Mouse (Mus musculus): ENCODE data around the gene Ttyh2.

Gene Ttyh2

DNA sequence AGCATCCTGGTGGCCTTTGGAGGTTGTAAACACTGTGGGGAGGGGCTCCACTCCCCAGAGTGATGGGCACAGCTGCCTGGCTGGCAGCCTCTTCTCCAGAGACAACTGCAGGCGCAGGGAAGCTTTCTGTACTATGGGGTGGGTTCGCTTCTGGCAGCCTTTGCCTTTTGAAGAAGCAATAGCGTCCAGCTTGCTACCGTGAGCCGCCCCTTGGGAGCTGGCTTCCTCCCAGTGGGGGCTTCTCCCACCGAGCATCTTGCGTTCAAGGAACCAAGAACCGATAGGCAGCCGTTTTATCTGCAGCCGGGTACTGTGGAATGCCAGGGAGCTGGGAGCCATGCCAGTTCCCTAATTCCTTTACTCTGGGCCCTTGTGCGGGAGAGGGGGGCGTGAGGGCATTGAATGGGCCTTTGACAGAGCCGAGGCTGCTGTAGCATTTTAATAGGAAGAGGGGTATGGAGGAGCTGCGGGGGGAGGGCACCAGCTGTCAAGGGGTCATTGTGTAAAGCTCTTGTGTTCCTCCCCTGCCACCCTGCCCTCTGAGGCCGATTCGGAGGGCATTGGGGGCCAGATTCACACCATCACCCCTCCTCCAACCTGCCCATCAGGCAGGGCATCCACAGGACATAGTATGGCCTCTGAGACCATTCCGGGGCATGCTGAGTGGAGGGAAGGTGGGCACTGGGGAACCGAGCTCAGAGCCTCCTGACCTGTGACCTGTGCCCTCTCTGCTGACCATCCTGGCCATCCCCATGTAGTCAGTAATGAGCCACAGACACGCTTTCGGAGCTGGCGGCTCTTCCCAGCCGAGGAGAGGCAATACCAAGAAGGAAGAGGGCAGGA is 29.1 kb downstream of the Ttyh2 start:
- no peak for DNase-seq (ENCODE audit: low spot score in 2 of 2)

DNA sequence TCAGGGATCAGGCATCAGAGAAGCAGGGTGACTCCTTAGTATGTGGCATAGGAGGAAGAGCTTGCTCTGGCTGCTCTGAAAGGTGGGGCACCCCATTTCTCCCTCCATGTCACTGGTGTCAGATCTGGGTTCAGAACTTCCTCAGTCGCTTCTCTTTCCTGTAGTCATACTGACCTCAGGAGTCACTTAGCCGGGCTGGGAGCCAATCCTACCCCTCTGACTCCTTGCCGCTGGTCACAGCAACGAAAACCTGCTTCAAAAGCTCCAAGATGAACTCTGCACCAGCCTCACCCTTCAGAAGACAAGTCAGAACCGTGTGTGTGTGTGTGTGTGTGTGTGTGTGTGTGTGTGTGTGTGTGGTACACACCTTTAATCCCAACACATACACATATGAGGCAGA is 31.1 kb downstream of the Ttyh2 start:
- no peak for DNase-seq (ENCODE audit: low spot score in 2 of 2)

DNA sequence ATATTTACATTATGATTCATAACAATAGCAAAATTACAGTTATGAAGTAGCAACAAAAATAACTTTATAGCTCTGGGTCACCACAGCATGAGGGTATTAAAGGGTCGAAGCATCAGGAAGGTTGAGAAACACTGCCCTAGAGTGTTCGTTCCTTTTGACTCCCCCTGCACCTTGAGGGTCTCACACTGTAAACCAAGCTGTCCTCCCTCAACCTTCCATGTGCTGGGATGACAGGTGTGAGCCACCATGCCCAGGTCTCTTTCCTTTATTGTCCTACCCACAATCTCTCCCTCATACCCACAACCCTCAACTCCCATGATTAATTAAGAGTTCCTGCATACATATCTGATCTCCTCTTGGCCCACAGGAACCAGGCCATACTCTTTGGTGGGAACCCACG is 36.2 kb downstream of the Ttyh2 start:
- DNase-seq (ENCODE audit: low spot score in 2 of 2): no peak

DNA sequence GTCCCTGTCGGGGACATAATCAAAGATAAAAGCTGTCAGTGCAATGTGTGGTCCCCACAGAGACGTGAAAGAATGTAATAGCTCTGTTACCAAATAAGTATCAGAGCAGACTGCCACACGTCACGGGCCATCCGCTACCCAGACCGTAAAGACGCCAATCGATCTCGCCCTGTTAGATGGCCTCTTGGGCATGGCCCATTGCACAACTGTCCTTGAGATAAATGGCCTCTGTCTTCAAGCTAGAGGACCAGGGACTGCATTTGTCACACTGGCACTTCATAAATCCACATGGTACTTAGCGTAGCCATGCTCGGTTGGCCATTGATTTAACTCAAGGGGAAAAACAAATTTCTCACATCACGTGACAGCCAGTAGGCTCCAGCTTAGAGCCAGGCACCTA is 36.6 kb downstream of the Ttyh2 start:
- no peak for DNase-seq (ENCODE audit: low spot score in 2 of 2)

DNA sequence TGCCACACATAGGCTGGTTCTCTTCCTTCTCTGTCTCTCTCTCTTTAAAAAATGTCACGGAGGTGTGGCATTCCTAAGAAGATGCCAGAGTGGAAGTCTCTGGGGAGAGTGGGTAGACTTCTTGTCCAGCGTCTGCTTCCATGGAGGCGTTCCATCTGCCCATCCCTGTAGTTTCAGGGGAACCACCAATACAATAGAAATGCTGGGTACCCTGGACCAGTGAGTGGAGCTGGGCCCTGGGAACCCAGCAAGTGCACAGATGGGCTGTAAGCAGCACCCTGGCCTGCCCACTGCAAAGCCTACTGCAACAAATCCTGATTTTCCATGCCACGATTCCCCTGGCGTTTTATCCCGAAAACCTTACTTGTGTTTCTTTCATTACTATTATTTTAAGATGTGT is 39.3 kb downstream of the Ttyh2 start:
- no peak for DNase-seq (ENCODE audit: low spot score in 2 of 2)

DNA sequence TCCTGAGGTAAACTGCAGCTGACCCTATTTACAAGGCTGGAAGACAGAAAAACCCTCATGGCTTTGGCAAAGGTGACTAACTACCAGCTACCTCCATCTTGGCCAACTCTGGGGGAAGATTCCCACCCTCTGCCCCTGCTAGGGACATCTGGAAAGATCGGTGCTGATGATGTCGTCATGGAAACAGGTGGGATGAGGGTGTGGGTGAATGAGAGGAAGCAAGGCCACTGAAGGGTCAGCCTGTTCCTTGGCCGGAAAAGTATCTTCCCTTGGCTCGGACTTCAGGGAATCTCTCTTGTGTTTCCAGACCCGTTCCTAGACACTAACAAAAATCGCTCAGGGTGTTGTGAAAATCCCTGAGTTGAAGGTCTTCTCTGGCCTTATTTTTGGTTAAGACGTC is 40.3 kb downstream of the Ttyh2 start:
- no peak for DNase-seq (ENCODE audit: low spot score in 2 of 2)

DNA sequence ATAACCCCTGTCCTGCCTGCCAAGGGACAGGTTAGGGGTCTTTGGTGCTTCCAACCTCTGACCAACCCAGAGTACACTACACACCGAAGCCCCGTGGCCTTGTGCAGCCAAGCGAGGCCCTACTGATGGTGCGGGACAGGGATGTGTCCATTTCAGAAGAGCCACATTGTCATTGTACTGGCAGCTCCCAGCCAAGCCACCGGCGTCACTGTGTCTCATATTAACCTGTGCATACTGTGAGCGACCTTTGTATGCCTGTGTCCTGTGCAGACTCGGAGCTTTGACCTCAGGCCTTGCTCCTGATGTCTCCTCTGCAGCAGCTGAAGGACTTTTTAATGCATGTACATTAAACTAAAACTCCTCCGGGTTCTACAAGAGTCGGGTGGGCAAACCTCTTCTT is 45.3 kb downstream of the Ttyh2 start:
- no peak for DNase-seq (ENCODE audit: low spot score in 2 of 2)

DNA sequence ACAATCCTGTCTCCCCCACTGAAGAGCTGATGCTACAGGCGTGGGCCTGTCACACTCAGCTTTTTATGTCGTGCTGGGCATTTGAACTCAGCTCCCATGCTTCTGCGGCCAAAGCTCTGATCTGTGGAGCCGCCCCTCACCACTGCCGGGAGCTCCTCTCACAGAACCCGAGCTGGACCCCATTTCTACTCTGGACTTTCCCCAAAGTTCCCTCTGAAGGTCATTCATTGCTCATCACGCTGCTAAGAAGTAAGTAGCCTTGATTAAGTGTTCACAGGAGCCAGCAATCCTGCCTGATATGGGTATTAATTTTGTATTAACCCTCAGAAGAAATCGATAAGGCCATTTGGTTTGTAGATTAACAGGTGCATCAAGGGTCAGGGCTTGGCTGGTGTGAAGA is 47.2 kb downstream of the Ttyh2 start:
- DNase-seq (ENCODE audit: low spot score in 2 of 2): no peak

DNA sequence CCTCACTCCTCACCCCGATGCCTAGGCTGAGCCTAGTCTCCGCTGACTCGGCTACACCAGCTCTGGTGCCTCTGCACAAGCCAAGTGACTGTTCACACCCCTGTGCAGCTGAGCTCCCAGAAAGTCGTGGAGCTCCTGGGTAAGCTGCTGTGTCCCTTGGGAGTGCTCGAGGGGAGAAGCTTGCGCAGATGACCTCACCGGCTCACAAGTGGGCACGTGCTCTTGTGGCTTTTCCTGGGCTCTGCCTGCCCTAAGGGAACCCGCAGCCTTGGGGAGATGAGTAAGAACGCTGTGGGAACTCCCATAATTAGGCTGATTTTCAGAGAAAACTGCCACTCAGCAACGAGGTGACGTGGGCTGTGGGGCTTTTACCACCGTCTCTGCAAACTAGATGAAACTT is 47.8 kb downstream of the Ttyh2 start:
- DNase-seq (ENCODE audit: low spot score in 2 of 2): no peak

DNA sequence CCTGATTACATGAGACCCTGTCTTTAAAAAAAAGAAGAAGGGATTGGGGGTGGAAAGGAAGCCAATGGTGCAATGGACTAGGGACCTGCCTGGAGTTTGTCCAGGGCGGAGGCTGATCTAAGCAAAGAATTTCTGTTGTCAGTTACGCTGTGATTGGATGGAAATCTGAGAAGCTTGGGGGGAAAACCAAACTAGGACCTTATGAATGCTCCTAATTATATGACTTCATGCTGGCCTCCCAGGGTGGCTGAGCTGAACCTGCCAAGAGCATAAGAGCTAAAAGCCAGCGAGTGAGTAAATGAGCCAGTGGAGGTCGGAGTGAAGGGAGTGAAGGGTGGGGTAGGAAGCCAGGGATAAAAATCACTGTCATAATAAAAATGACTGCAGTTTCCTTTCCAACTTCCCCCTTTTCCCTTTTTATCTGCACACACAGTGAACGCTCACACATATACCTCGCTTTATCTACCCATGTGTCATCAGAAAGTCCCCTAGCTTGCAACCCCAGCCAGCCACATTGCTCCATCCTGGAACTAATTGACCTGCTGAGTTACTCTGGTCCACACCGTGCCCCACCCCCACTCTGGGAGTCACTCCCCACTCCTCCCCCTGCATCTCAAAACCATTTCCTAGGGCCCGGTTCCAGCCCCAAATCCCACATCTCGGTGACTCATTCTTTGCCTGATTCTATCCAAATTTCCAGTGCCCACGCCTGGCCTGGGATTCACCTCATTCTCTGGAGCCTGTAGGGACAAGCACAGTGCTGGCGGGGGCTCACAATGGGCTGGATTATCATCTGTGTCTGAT is 49.8 kb downstream of the Ttyh2 start:
- DNase-seq (ENCODE audit: low spot score in 2 of 2): peak in 1 of 2 experiments; percentile 63

DNA sequence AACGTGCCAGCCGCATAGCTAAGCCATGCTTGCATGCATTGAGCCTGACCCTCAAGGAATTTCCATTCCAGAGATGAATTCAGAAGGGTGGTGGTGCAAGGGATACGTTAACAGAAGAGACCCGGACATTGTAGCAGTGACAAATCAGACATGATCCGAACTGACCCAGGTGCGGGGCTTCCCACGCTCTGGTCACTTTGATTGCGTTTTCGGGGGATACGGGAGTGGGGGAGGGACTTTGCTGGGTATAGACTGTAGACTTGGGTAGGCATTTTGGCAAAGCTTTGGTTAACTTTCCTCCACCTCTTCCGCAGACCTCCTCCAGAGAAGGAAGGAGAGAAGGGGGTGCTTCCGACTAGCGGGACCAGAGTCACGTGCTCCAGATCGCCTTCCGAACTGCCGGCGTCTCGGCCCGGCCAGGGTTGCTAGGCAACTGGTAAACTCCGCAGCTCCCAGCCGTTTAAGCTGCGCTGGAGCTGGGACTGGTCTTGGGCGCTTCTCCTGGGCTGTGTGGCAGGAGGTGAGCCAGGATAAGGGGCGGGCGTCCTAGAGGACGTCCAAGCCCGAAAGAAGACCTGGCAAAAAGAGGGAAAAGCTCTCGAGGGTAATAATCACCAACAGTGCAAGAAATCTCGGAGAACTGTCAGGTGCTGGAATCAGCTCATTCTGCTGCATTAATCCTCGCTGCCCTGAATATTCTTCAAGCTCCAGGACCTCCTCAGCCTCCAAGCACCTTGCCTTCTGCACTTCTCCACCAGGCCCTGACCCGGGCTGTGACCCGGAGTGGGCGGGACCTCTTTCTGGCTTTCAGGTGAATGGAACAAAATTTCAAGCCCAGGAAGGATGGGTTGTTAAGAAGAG is 52.0 kb downstream of the Ttyh2 start, which contains the start of gene Dnaic2:
Gene Dnaic2, plus strand, starts transcription at position 444 of the 861 bp plus-strand sequence.
- DNase-seq (ENCODE audit: low spot score in 2 of 2): peak; percentile 22 to 56

DNA sequence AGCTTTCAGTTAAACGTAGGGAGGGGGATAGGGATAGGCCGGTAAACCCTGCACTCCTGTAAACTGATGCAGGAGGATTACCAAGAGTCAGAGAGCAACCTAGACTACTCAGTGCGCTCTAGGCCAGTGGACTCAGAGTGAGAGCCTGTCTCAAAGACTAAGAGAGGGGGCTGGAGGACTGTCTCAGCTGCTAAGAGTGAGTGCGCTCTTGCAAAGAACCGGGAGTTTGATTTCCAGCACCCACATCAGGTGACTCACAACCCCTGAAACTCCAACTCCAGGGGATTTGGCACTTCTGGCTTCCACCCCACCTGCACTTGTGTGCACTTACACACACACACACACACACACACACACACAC is 52.6 kb downstream of the Ttyh2 start:
- no peak for DNase-seq (ENCODE audit: low spot score in 2 of 2)

DNA sequence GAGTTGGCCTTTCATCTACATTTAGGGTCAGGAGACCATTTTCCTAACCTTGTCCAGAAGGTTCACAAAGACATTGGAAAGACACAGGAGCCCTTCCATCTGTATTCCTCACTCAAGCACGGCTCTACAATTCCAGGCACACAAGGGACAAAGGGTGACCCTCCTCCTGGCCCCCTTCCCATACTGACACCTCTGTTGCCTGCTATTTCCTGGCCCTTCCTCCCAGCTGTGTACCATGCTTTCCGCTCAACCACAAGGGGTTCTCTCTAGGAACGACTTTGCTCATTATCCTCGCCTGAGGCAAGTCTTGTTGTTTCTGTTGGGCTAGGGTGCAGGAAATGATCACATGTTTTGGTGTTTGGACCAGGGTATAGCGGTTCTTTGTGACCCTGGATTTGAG is 53.1 kb downstream of the Ttyh2 start:
- DNase-seq (ENCODE audit: low spot score in 2 of 2): no peak

DNA sequence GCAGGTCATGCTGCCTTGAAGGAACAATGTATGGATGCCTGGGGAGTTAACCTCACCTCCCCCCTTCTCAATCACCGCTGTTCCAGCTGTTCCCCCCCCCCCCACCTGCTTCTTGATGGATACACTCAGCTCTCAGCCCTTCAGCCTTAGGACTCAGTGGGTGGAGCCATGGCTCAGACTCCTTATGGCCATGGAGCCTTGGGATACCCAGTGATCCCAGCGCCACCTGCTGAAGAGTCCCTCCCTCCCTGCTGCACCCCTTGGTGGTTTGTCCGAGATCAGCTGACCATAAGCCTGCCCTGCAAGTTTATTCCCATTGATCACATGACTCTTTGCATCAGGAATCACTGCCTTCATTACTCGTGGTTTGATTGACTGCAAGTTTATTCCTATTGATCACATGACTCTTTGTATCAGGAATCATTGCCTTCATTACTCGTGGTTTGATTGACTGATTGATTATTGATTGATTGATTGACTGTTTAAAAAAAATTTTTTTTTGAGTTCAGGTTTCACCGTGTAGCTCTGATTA is 54.7 kb downstream of the Ttyh2 start:
- no peak for DNase-seq (ENCODE audit: low spot score in 2 of 2)

DNA sequence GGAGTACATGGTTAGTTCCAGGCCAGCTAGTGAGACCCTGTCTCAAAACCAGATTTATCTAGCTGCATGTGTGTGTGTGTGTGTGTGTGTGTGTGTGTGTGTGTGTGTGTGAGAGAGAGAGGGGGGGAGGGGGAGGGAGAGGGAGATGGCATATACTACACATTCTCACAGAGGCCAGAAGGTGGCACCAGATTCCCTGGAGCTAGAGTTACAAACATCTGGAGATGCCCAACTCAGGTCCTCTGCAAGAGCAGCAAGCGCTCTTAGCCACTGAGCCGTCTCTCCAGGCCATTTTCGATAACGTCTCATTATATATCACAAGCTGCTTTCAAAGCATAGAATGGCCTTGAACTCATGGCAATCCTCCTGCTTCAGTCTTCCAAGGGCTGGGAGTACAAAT is 56.5 kb downstream of the Ttyh2 start:
- no peak for DNase-seq (ENCODE audit: low spot score in 2 of 2)

DNA sequence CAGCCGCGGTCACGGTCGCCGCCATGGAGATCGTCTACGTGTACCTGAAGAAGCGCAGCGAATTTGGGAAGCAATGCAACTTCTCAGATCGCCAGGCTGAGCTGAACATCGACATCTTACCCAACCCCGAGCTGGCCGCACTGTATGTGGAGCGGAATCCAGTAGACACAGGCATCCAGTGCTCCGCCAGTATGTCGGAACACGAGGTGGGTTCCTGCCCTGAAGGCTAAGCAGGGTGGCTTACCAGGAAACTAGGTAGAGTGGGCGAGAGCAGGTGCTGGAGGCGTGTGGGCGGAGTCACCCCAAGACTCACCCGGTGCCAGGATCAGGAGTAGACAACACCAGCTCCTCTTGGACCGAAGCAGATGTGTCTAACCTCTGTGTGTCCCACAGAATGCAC is 57.7 kb downstream of the Ttyh2 start:
- DNase-seq (ENCODE audit: low spot score in 2 of 2): no peak

DNA sequence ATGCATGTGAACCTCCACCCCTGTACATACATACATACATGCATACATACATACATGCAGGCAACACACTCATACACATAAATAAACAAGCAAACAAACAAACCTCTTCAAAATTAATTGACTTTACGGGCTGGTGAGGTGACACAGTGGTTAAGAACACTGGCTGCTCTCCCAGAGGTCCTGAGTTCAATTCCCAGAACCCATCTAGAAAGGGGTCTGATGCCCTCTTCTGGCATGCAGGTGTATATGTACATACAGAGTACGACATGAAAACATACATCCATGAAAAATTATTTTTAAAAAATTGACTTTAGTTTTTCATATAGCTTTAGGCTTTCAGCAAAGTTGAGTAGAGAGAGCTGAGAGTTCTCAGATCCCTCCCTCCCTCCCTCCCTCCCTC is 60.9 kb downstream of the Ttyh2 start:
- no peak for DNase-seq (ENCODE audit: low spot score in 2 of 2)

DNA sequence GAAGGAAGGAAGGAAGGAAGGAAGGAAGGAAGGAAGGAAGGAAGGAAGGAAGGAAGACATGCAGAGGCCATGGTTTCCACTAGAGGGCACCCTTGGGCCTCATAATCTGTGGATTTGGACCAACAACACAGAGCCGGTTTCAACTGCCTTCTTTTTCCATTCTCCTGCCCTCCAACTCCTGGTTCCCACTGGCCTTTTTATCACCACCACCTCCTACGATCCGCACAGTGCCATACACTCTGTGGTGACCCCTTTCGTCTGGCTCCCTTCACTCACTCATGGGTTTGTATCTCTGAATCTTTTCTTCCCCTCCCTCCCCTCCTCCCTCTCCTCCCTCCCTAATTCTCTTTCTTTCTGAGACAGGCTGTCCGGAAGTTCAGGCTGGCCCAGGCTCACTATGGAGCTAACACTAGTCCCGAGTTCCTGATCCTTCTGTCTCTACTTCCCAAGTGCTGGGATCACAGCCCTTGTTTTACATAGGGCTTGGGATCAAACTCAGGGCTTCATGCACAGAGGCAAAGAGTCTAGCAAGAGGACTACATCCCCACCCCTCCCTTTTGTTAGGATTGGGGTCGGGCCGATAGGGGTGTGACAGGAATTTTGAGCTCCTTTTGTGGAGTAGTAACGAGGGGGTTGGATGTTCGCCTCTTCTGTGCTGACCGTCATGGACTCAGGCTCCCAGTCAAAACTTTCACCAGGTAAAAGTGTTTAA is 61.8 kb downstream of the Ttyh2 start:
- DNase-seq (ENCODE audit: low spot score in 2 of 2): peak in 1 of 2 experiments; percentile 28

DNA sequence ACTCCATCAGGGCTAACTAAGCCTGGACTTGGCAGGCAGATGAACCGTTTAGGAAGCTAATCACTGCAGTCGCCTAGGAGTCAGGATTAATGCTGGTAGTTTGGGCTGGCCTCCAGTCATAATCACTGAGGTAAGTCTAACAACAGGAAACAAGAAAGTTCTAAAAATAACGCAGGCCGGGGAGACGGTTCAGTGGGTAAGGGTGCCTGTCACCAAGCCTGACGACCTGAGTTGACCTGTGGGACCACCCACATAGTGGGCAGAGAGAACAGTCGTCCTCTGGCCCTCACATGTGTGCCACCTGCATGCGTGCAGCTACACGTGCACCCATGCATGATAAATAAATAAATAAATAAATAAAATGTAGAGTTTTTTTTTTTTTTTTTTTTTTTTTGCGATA is 65.4 kb downstream of the Ttyh2 start:
- no peak for DNase-seq (ENCODE audit: low spot score in 2 of 2)

DNA sequence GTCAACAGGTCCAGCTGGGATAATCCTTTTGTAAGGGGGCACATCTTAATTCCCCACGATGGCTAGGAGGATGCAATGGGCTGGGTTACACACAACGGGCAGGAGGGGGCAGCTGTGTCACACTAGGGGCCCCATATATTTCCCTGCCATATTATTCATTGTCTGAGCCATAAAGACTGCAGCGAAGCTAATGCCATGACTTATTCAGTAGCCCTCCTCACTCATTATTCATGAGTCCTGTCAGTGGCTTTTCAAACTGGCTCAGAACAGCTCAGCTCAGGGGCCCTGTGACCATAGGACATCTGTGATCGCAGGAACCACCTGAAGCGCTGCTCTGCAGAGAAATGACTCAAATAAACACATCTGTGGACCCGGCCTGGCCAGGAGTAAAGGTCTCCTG is 66.2 kb downstream of the Ttyh2 start:
- no peak for DNase-seq (ENCODE audit: low spot score in 2 of 2)

DNA sequence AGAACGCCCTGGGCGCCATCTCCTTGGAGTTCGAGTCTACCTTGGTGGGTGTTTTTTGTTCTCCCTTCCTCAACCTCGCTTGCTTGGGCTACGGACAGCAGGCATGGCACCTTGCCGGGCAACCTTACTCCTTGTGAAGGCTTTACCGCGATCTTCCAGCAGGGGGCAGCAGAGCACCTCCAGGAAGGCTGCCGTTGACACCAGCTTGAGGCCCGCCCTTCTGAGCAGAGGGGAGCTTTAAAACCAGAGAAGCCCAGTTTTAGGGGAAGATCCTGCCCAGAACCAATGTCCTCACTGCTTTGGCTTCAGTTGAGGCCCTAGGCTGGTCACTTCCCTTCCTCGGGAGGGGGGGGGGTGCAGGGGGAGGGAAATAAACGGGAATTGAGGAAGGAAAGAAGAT is 69.9 kb downstream of the Ttyh2 start:
- DNase-seq (ENCODE audit: low spot score in 2 of 2): peak; percentile 81 to 92
